Mouse (Mus musculus) heart, adult 2 months (tissue): ENCODE results near the gene Uhmk1. TPM values are rescaled to one million over a fixed set of nuclear protein-coding genes. Genes with fewer than 3 reads are reported as not detected.

Experiments
- DNase-seq, 2 experiments: peaks; one replicate each; pipeline ENCODE4 v3.0.0; 2021
- H3K27ac ChIP-seq: fragments of 200-600 bp; 2 replicates; pipeline ENCODE4 v1.8.1; 2022
- H3K27me3 ChIP-seq: fragments of 200-500 bp; 2 replicates; pipeline ENCODE4 v1.6.1; 2012; ENCODE audit warnings: mild to moderate bottlenecking, low read length, inconsistent platforms, mixed read lengths; ENCODE audit not compliant: control insufficient read depth, insufficient read depth
- H3K36me3 ChIP-seq: fragments of 200-500 bp; 2 replicates; pipeline ENCODE4 v1.6.1; 2012; ENCODE audit warnings: low read length, inconsistent platforms; ENCODE audit not compliant: control insufficient read depth, insufficient read depth
- H3K4me1 ChIP-seq: fragments of 200-500 bp; 2 replicates; pipeline ENCODE4 v1.6.1; 2011; ENCODE audit warnings: low read length; ENCODE audit not compliant: control insufficient read depth, insufficient read depth
- H3K4me3 ChIP-seq: fragments of 200-600 bp; 2 replicates; pipeline ENCODE4 v1.8.1; 2022
- H3K79me2 ChIP-seq: fragments of 200-500 bp; replicated peaks from 2 replicates; pipeline ENCODE4 v1.6.1; 2012; ENCODE audit warnings: mild to moderate bottlenecking, inconsistent platforms, low read length, moderate library complexity, mixed read lengths; ENCODE audit not compliant: control insufficient read depth, insufficient read depth
- H3K9ac ChIP-seq: fragments of 200-500 bp; 2 replicates; pipeline ENCODE4 v1.6.1; 2012; ENCODE audit warnings: low read depth, mild to moderate bottlenecking, control low read depth, inconsistent platforms, low read length, mixed read lengths
- CTCF ChIP-seq: fragments of 200-600 bp; IDR thresholded peaks from 2 replicates; pipeline ENCODE4 v1.8.1; 2022; ENCODE audit warnings: antibody characterized with exemption, mild to moderate bottlenecking, moderate library complexity
- EP300 ChIP-seq: fragments of 200-500 bp; IDR thresholded peaks from 2 replicates; pipeline ENCODE4 v1.6.1; 2011; ENCODE audit warnings: low read depth, low read length, control low read depth; ENCODE audit not compliant: insufficient read depth
- POLR2A ChIP-seq: fragments of 200-500 bp; IDR thresholded peaks from 2 replicates; pipeline ENCODE4 v1.6.1; 2011; ENCODE audit warnings: mild to moderate bottlenecking, low read depth, low read length, control low read depth; ENCODE audit not compliant: insufficient read depth
- WGBS: fragments of 180-500 bp; shearing (Covaris S2); methylation state at CpG from one replicate; pipeline ENCODE4 v1.1.7; 2018; 5-methylcytosine and 5-hydroxymethylcytosine counted together
- intact Hi-C: fragments of 180-260 bp; cut with DNase I; formaldehyde crosslinking; loops from one replicate; pipeline ENCODE4 v1.15.1; 2025
- polyA plus RNA-seq: library from polyadenylated mRNA; depleted of rRNA; stranded (reverse); fragments of >200 nt; gene quantifications from 2 replicates; pipeline ENCODE4 v1.2.3, GENCODE M21; 2012
- total RNA-seq, 2 experiments: library from RNA; stranded (reverse); gene quantifications; 2 replicates each; pipeline ENCODE4 v1.2.3; 2021

Uhmk1 gene
- total and polyA plus RNA-seq, 3 experiments, result 6.5 to 23.4 (median 21.7) TPM

DNA sequence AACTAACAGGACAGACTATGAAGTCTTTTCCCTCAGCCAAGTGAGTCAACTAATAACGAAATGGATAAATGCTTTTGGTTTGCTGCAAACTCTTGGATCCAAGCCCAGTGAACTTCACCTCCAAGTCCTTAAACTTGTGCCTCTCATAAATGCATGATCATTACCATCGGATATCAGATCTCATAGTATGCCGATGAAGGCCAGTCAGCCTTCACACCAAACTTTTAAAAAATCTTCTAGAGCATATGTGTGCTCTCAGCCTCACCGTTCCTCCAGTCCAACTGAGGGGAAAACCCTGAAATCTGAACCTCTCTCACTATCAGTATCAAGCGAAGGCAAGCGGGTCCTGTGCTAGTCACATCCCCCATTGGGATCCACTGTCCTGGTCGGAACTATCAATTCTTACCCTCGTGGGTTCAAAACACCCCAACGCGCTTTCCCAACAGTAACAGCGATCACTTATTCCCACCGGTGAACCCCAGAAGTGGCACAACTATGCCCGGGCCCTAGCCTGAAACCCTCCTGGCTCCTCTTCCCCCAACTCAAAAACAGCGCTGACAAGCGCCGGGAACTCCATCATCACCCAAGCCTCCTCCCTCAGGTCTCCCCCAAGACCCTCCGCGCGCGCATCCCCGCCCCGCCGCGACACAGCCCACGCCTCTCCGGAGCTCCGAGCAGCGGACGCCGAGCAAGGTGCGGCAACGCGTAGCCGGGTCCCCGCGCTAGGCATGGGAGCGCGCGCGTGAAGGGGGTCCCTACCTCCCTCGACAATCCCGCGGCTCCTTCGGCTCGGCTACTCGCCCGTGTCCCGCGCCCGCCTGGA is 41.0 kb downstream of the Uhmk1 start:
- H3K4me1 ChIP-seq, result peaks cover 7% of the 10 kb centered on the region
- WGBS, result 1% methylated on average over 50 of the region's 50 CpGs
- H3K4me3 ChIP-seq, result peak overlapping the region; percentile 97
- H3K9ac ChIP-seq, result peak overlapping the region; percentile 92
- peaks cover 6% of the 10 kb centered on the region; the same call in 1 of the 2 replicates for H3K79me2 ChIP-seq
- intact Hi-C loops, result loop anchor here (1.0 kb wide), 1 partner anchor 11 kb away; no protein-coding TSS in a partner anchor
- TF ChIP-seq CTCF (no peak), POLR2A (no peak), EP300 (no peak)
- H3K27ac ChIP-seq, result peak overlapping the region; percentile 97
- no peaks in the 10 kb centered on the region; the same call in 1 of the 2 replicates for H3K36me3 ChIP-seq
- no peaks in the 10 kb centered on the region for H3K27me3 ChIP-seq
- peak in 1 of 2 experiments; percentile 53 for DNase-seq

DNA sequence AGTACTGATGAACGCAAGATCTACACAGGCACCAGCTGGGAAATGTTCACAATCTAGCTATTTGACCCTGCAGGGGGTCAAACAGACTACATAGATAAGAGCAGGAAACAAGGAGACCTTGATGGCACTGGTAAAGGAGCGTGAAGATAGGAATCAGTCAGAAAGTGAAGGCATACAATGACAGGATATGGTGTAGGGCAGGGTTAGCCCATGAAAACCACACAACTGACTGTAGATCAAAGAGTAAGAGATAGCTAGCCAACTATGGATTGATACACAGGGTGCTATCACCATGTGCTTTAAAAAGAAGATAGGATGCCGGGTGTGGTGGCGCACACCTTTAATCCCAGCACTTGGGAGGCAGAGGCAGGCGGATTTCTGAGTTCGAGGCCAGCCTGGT is 47.4 kb downstream of the Uhmk1 start:
- no peak for DNase-seq
- Histone ChIP-seq H3K9ac (no peak overlapping the region), H3K4me3 (no peak overlapping the region), H3K4me1 (peaks cover 11% of the 10 kb centered on the region), H3K27ac (no peak overlapping the region), H3K27me3 (no peaks in the 10 kb centered on the region), H3K79me2 (peaks cover 11% of the 10 kb centered on the region), H3K36me3 (peaks cover 12% of the 10 kb centered on the region)
- 83% methylated on average over 6 of the region's 6 CpGs for WGBS
- TF ChIP-seq EP300 (no peak), POLR2A (no peak), CTCF (no peak)
- intact Hi-C loops, result no loop called here

DNA sequence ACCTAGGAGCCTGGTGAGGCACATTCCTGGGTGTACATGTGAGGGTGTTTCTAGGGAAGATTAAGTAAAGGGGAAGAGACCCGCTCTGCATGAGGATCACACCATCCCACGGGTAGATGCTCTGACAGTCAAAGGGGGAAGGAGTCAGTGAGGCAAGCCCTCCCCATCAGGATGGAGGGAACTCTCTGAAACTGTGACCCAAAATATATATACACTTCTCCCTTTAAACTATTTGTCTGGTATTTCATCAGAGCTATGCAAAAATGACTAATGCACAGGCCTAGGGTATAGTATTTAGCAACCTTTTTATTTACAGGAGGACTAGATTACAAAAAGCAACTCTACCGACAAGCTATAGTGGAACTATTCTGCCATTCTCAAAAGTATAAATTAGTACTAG is 50.3 kb downstream of the Uhmk1 start:
- Histone ChIP-seq H3K4me3 (no peak overlapping the region), H3K4me1 (peaks cover 21% of the 10 kb centered on the region), H3K79me2 (peaks cover 9% of the 10 kb centered on the region), H3K9ac (no peak overlapping the region), H3K36me3 (peaks cover 33% of the 10 kb centered on the region), H3K27me3 (no peaks in the 10 kb centered on the region), H3K27ac (no peak overlapping the region)
- TF ChIP-seq EP300, result no peak
- TF ChIP-seq POLR2A, result no peak
- TF ChIP-seq CTCF, result no peak
- WGBS, result 84% methylated on average over 3 of the region's 3 CpGs
- DNase-seq, result no peak
- intact Hi-C loops, result no loop called here

DNA sequence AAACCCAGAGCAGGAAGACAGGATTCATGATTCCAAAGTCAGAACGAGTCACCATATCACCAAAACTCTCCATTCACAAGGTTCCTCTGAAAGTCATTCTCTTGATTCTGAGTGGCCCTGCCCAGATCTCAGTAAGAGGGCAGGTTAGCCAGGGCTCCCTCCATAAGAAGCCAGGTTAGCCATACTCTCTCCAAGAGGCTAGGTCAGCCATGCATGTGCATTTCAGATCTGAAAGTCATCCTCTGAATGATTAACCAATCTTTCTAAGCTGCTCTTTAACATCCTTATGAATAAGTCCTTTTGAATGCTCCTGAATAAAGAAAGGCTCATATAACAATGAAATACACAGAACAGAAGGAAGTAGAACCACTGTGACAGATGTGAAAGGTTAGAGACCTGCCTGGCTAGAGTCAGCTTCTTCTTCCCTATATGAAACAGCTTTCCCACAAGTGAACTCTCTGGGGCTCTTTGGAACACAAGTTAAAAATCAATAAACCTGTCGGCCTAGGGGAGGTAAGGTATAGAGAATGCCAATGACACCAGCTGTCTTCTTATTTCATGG is 51.1 kb downstream of the Uhmk1 start:
- Histone ChIP-seq H3K27me3 (no peaks in the 10 kb centered on the region), H3K4me1 (peaks cover 18% of the 10 kb centered on the region), H3K36me3 (peaks cover 36% of the 10 kb centered on the region), H3K27ac (peak overlapping the region; percentile 54), H3K79me2 (peaks cover 6% of the 10 kb centered on the region), H3K4me3 (no peak overlapping the region), H3K9ac (no peak overlapping the region)
- no peak for DNase-seq
- TF ChIP-seq CTCF (no peak), EP300 (no peak), POLR2A (no peak)
- WGBS, result 73% methylated on average over 2 of the region's 2 CpGs
- intact Hi-C loops, result no loop called here

DNA sequence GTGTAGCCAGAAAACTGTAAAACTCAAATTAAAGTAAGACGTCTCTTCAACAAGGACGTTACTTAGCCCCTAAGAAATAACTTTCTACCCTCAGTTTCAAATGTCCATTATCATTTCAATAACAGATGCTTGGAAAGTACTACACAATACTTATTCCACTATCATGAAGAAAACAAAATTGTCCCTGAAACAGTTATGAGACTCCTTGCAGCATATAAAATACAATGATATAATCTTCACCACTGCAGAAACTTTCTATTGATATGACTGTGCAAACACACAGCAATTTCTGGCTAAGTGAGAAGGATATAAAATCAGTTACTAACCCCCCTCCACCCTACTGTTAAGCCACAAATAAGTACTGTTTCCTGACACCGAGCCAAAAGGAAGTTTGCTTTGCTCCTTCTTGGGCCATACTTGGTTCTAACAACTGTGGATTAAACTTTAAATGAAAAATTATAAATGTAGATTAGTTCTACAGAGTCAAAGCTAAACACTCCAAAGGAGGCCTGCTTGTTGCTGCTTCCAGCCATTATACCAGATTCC is 51.7 kb downstream of the Uhmk1 start:
- TF ChIP-seq CTCF (no peak), EP300 (no peak), POLR2A (no peak)
- H3K27me3 ChIP-seq, result no peaks in the 10 kb centered on the region
- DNase-seq, result no peak
- intact Hi-C loops, result loop anchor here (1.0 kb wide), 1 partner anchor 11 kb away; the partner anchor contains the start of gene Uap1
- peaks cover 6% of the 10 kb centered on the region for H3K79me2 ChIP-seq
- H3K4me3 ChIP-seq, result no peak overlapping the region
- peaks cover 18% of the 10 kb centered on the region for H3K4me1 ChIP-seq
- no peak overlapping the region for H3K9ac ChIP-seq
- 71% methylated on average over 3 of the region's 3 CpGs for WGBS
- H3K27ac ChIP-seq, result peak overlapping the region; percentile 54
- H3K36me3 ChIP-seq, result peaks cover 33% of the 10 kb centered on the region

- Histone ChIP-seq H3K36me3 (peaks cover 33% of the 10 kb centered on the region), H3K9ac (no peak overlapping the region), H3K27me3 (no peaks in the 10 kb centered on the region), H3K27ac (peak overlapping the region; percentile 59), H3K4me3 (no peak overlapping the region), H3K4me1 (peaks cover 18% of the 10 kb centered on the region), H3K79me2 (0 out of 2 replicates have a peak, but pooled peaks cover 4% of the 10 kb centered on the region)
- intact Hi-C loops, result no loop called here
- TF ChIP-seq CTCF (no peak), POLR2A (0 out of 2 replicates have a peak, but pooled peaks have one; percentile 24), EP300 (0 out of 2 replicates have a peak, but pooled peaks have one; percentile 27)
- 15% methylated on average over 6 of the region's 6 CpGs for WGBS
- DNase-seq, result peak; percentile 58 to 73
These were observed 53.3 kb downstream of the Uhmk1 start for GRCm38 (mm10) chr1:170161852-170162251.
